Mouse (Mus musculus): Measurements from ENCODE around the gene Tcerg1l.

DNA sequence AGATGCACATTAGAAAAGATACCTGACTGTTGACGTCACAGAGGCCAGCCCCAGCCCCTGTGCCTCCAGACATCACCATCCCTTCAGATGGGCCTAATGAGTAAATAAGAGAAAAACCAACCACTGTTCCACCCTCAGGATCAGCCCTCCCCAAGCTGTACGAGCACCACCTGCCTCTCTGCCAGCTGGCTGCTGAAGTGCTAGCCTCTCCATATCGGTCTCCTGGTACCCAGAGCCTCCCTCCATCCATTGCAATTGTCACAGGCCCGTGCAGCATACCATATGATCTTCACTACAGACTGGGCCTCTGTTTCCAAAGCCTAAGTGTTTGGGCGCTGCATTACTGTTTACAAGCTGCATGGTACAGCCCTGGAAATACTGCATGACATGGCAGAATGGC is 148.9 kb downstream of the Tcerg1l start:
- TF ChIP-seq CTCF (IDR thresholded peaks at IDR 0.05) (no peak), EP300 (IDR thresholded peaks at IDR 0.05) (no peak)

All from lung, postnatal 0 days (tissue).